Mouse (Mus musculus) neural tube, embryonic 12.5 days (tissue): ENCODE measurements around the gene Fam183b. TPM values are rescaled to one million over a fixed set of nuclear protein-coding genes. Genes with fewer than 3 reads are reported as not detected.

Experiments used
- ATAC-seq: fragments of 200-750 bp; cut with Nextera tagmentation; 2 replicates; pipeline ENCODE4 v1.8.0; 2017; ENCODE audit warnings: low read depth, mild to moderate bottlenecking, moderate TSS enrichment, moderate library complexity; ENCODE audit not compliant: low FRiP score
- H3K27ac ChIP-seq: fragments of 300-500 bp; sonication (generic); 2 replicates; pipeline ENCODE4 v1.5.1; 2016
- H3K27me3 ChIP-seq: fragments of 300-500 bp; sonication (generic); replicated peaks from 2 replicates; pipeline ENCODE4 v1.6.1; 2016; ENCODE audit warnings: mild to moderate bottlenecking
- H3K36me3 ChIP-seq: fragments of 300-500 bp; sonication (generic); 2 replicates; pipeline ENCODE4 v1.6.1; 2016; ENCODE audit warnings: mild to moderate bottlenecking
- H3K4me1 ChIP-seq: fragments of 300-500 bp; sonication (generic); 2 replicates; pipeline ENCODE4 v1.6.1; 2016
- H3K4me2 ChIP-seq: fragments of 300-500 bp; sonication (generic); replicated peaks from 2 replicates; pipeline ENCODE4 v1.6.1; 2016; ENCODE audit warnings: mild to moderate bottlenecking
- H3K4me3 ChIP-seq: fragments of 300-500 bp; sonication (generic); 2 replicates; pipeline ENCODE4 v1.5.1; 2016
- H3K9ac ChIP-seq: fragments of 300-500 bp; sonication (generic); 2 replicates; pipeline ENCODE4 v1.6.1; 2016; ENCODE audit warnings: mild to moderate bottlenecking
- H3K9me3 ChIP-seq: fragments of 300-500 bp; sonication (generic); 2 replicates; pipeline ENCODE4 v1.6.1; 2016; ENCODE audit warnings: mild to moderate bottlenecking
- WGBS: fragments of 180-500 bp; shearing (Covaris S2); methylation state at CpG from one replicate; pipeline ENCODE4 v1.1.7; 2016; 5-methylcytosine and 5-hydroxymethylcytosine counted together
- polyA plus RNA-seq: library from polyadenylated mRNA; unstranded; fragments of >200 nt; fragmentation: Nextera tagmentation; extraction: Ambion mirVana; gene quantifications from 2 replicates; pipeline ENCODE4 v1.2.1, GENCODE M21; 2016

The Fam183b gene
- polyA plus RNA-seq, 1 experiment from 2014 or later: 5.2 TPM

DNA sequence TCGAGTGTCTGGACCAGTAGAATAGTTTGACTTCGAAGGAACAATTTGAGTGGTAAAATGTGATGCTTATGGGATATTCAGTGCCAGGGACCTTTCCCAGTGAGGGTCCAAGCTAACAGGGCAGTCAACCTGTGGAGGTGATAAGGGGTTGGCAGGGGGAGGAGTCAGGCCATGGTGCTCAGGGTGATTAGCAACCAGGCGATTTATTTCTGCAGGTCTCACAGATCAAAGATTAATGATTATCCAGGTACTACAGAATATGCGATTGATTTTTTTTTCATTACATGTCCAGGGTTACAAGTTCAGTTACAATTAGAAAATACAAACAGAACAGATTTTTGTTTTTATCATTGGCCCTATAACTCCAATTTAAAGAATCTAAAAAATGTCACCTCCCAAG, 2.1 kb upstream of the Fam183b start:
- no peak overlapping the region for H3K4me3 ChIP-seq
- 0 out of 2 replicates have a peak, but pooled peaks cover 3% of the 10 kb centered on the region for H3K27me3 ChIP-seq
- H3K27ac ChIP-seq: no peak overlapping the region
- H3K9ac ChIP-seq: no peak overlapping the region
- H3K36me3 ChIP-seq: no peaks in the 10 kb centered on the region
- H3K9me3 ChIP-seq: no peaks in the 10 kb centered on the region
- H3K4me2 ChIP-seq: no peak overlapping the region
- 87% methylated on average over 4 of the region's 4 CpGs for WGBS
- ATAC-seq: no peak
- H3K4me1 ChIP-seq: peaks cover 8% of the 10 kb centered on the region

DNA sequence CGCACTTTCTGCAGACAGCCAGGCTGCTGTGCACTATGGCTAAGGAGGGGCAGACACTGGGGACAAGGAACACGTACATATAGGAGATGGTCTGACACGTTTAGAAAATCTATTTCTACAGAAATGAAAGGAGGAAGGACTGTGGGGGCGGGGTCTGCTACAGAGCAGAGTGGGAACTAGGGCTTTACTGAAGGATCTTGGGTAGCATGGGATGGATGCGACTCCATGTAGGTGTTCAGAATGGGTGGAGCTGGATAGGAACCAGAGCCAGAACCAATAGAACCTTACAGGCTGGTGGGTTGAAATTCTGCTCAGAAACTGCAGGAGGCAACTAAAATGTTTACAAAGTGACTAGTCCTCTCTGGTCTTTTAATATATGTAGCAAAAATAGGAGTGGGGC, 2.0 kb downstream of the Fam183b start:
- H3K4me3 ChIP-seq: no peak overlapping the region
- H3K27me3 ChIP-seq: 0 out of 2 replicates have a peak, but pooled peaks cover 3% of the 10 kb centered on the region
- ATAC-seq: no peak
- H3K27ac ChIP-seq: no peak overlapping the region
- 82% methylated on average over 5 of the region's 5 CpGs for WGBS
- no peaks in the 10 kb centered on the region for H3K9me3 ChIP-seq
- H3K36me3 ChIP-seq: no peaks in the 10 kb centered on the region
- no peak overlapping the region for H3K4me2 ChIP-seq
- H3K9ac ChIP-seq: no peak overlapping the region
- peaks cover 8% of the 10 kb centered on the region for H3K4me1 ChIP-seq

- Histone ChIP-seq H3K4me3 (no peak overlapping the region), H3K4me2 (no peak overlapping the region), H3K36me3 (no peaks in the 10 kb centered on the region), H3K4me1 (peaks cover 5% of the 10 kb centered on the region), H3K27ac (no peak overlapping the region), H3K9ac (no peak overlapping the region), H3K27me3 (0 out of 2 replicates have a peak, but pooled peaks cover 3% of the 10 kb centered on the region), H3K9me3 (no peaks in the 10 kb centered on the region)
- 84% methylated on average over 7 of the region's 7 CpGs for WGBS
- ATAC-seq: no peak
Measured at GRCm38 (mm10) chr11:58796850-58797249, 4.9 kb downstream of the Fam183b start.

- no peak for ATAC-seq
- Histone ChIP-seq H3K9me3 (no peaks in the 10 kb centered on the region), H3K4me3 (no peak overlapping the region)
Measured at GRCm38 (mm10) chr11:58795856-58796255, 5.9 kb downstream of the Fam183b start.

DNA sequence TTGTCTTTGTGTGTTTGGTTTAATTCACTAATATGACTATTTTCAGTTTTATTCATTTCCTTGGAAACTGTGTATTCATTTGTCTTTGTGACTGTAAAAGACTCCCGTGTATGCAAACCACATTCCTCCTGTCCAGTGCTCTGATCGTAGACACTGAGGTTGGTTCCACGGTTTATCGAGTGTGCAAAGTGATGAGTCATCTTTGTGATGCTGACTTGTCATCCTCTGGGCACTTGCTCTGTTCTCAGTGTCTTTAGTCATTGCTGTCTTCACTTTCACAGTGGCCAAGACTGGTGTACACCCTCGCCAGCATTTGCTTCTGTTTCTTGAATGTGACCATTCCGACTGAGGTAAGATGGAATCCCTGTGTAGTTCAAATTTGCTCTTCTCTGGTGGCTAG, 11.1 kb downstream of the Fam183b start:
- H3K36me3 ChIP-seq: no peaks in the 10 kb centered on the region
- H3K9me3 ChIP-seq: no peaks in the 10 kb centered on the region
- no peaks in the 10 kb centered on the region for H3K27me3 ChIP-seq
- no peak overlapping the region for H3K4me3 ChIP-seq
- no peak for ATAC-seq
- no peak overlapping the region for H3K27ac ChIP-seq
- no peak overlapping the region for H3K9ac ChIP-seq
- no peaks in the 10 kb centered on the region for H3K4me1 ChIP-seq
- 85% methylated on average over 6 of the region's 6 CpGs for WGBS
- no peak overlapping the region for H3K4me2 ChIP-seq

More at GRCm38 (mm10) chr11:58795856-58796255, 5.9 kb downstream of the Fam183b start:
- WGBS: 83% methylated on average over 2 of the region's 2 CpGs
- Histone ChIP-seq H3K27ac (no peak overlapping the region), H3K4me1 (no peaks in the 10 kb centered on the region), H3K36me3 (no peaks in the 10 kb centered on the region), H3K27me3 (0 out of 2 replicates have a peak, but pooled peaks cover 3% of the 10 kb centered on the region), H3K4me2 (no peak overlapping the region), H3K9ac (no peak overlapping the region)

DNA sequence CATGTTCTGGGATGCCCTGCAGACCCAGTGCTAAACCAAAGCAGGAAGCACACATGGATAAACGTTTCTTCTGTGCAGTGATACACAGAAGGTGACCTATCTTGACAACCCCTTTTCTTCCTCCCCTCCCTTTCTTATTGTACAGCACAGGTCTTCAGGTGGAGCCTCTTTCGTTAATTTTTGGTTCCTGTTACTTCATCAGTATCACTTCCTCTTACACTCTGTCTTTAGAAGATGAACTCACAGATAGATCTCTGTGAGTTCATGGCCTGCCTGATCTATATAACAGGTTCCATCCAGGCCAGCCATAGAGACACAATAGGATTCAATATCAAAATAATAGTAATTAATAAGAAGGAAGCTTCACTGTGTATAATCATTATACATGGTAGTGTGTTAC, 11.7 kb downstream of the Fam183b start:
- Histone ChIP-seq H3K27me3 (no peaks in the 10 kb centered on the region), H3K27ac (no peak overlapping the region), H3K4me3 (no peak overlapping the region), H3K4me2 (no peak overlapping the region), H3K9me3 (no peaks in the 10 kb centered on the region), H3K9ac (no peak overlapping the region), H3K36me3 (no peaks in the 10 kb centered on the region), H3K4me1 (no peaks in the 10 kb centered on the region)
- WGBS: 70% methylated on average over 2 of the region's 2 CpGs
- ATAC-seq: no peak

DNA sequence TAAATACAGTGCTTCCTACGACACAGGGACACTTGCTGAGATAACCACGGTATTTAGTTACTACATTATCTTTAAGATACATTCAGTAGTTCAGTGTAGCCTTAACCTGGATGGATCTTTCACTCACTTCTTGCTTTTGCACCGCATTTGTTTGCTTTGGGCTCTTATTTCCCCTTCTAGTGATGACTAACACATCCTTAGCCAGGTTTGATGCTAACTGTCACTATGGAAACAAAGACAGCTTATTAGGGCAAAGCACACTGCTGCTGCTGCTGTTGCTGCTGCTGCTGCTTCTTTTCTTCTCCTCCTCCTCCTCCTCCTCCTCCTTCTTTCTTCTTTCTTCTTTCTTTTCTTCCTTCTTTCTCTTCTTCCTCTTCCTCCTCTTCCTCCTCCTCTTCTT, 12.2 kb downstream of the Fam183b start:
- Histone ChIP-seq H3K4me2 (no peak overlapping the region), H3K9me3 (no peaks in the 10 kb centered on the region), H3K4me3 (no peak overlapping the region), H3K27me3 (no peaks in the 10 kb centered on the region), H3K36me3 (no peaks in the 10 kb centered on the region), H3K27ac (no peak overlapping the region), H3K4me1 (no peaks in the 10 kb centered on the region), H3K9ac (no peak overlapping the region)
- 34% methylated on average over 3 of the region's 3 CpGs for WGBS
- no peak for ATAC-seq

DNA sequence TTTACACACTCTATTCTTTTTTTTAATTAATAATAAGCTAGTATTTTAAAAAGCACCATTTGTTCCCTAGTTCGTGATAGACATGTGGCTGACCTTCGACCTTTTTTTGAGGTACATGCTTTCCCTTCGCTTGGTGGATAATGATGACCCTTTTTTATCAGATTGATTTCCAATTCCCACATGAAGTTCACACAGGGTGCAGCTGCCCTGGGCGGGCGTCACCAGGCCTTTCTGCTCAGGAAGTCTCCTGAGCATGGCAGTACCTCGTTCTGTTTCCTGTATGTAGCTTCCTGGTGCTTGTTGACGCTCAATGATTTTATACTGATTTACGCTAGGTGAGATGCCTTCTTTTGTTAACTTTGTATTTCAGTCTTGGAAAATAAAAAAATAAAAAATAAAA, 13.4 kb downstream of the Fam183b start:
- no peak overlapping the region for H3K9ac ChIP-seq
- no peak overlapping the region for H3K27ac ChIP-seq
- no peaks in the 10 kb centered on the region for H3K36me3 ChIP-seq
- no peaks in the 10 kb centered on the region for H3K4me1 ChIP-seq
- H3K9me3 ChIP-seq: no peaks in the 10 kb centered on the region
- WGBS: 83% methylated on average over 8 of the region's 8 CpGs
- no peak overlapping the region for H3K4me2 ChIP-seq
- ATAC-seq: no peak
- H3K4me3 ChIP-seq: no peak overlapping the region
- H3K27me3 ChIP-seq: no peaks in the 10 kb centered on the region

DNA sequence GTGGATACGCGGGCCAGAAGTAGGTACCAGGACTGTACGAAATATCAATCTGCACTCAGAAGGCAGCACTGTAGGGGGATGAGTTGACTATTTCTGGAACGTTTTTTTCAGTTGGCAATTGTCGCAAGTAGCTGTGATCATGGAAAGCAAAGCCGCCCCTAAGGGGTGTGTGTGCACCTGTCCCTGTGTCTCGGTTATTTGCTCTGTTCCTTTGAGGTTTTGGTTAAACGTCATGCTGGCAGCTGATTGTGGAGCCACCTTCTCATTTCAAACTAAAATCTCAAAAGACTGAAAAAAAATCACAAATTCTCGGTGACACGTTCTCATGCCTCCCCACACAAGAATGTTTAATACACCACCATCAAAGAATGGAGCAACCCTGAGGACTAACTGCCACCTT, 14.1 kb downstream of the Fam183b start:
- no peaks in the 10 kb centered on the region for H3K4me1 ChIP-seq
- H3K9me3 ChIP-seq: no peaks in the 10 kb centered on the region
- no peak overlapping the region for H3K4me2 ChIP-seq
- H3K9ac ChIP-seq: no peak overlapping the region
- no peak overlapping the region for H3K4me3 ChIP-seq
- WGBS: 92% methylated on average over 10 of the region's 10 CpGs
- no peaks in the 10 kb centered on the region for H3K27me3 ChIP-seq
- no peaks in the 10 kb centered on the region for H3K36me3 ChIP-seq
- H3K27ac ChIP-seq: no peak overlapping the region
- no peak for ATAC-seq

- no peak for ATAC-seq
- Histone ChIP-seq H3K27ac (no peak overlapping the region), H3K27me3 (no peaks in the 10 kb centered on the region), H3K4me2 (no peak overlapping the region), H3K9ac (no peak overlapping the region), H3K36me3 (no peaks in the 10 kb centered on the region), H3K4me3 (no peak overlapping the region), H3K4me1 (no peaks in the 10 kb centered on the region), H3K9me3 (no peaks in the 10 kb centered on the region)
- 77% methylated on average over 2 of the region's 2 CpGs for WGBS
Measured at GRCm38 (mm10) chr11:58784182-58784581, 17.6 kb downstream of the Fam183b start.

GRCm38 (mm10) chr11:58782480-58783089, 19.2 kb downstream of the Fam183b start, which contains the start of gene Olfr314:
Gene Olfr314, plus strand, starts transcription at chr11:58782952.
- 85% methylated on average over 6 of the region's 6 CpGs for WGBS
- Histone ChIP-seq H3K4me1 (no peaks in the 10 kb centered on the region), H3K27ac (no peak within 1 kb of the TSS), H3K4me2 (no peak within 1 kb of the TSS), H3K9ac (no peak within 1 kb of the TSS), H3K9me3 (no peaks in the 10 kb centered on the region), H3K36me3 (no peaks in the 10 kb centered on the region), H3K27me3 (no peaks in the 10 kb centered on the region), H3K4me3 (no peak within 1 kb of the TSS)
- ATAC-seq: no peak

- no peaks in the 10 kb centered on the region for H3K27me3 ChIP-seq
- no peaks in the 10 kb centered on the region for H3K9me3 ChIP-seq
- no peak within 1 kb of the TSS for H3K27ac ChIP-seq
- H3K36me3 ChIP-seq: no peaks in the 10 kb centered on the region
- no peaks in the 10 kb centered on the region for H3K4me1 ChIP-seq
- H3K4me3 ChIP-seq: no peak within 1 kb of the TSS
- H3K4me2 ChIP-seq: no peak within 1 kb of the TSS
- ATAC-seq: no peak
- H3K9ac ChIP-seq: no peak within 1 kb of the TSS
Measured at GRCm38 (mm10) chr11:58772888-58773287, 28.9 kb downstream of the Fam183b start, which contains the start of gene Olfr315. Gene Olfr315, plus strand, starts transcription at chr11:58773188.

GRCm38 (mm10) chr11:58752434-58752833, 49.3 kb downstream of the Fam183b start, which contains the start of gene Olfr316:
Gene Olfr316, plus strand, starts transcription at chr11:58752734.
- no peak for ATAC-seq
- 99% methylated on average over 2 of the region's 2 CpGs for WGBS
- H3K4me3 ChIP-seq: no peak within 1 kb of the TSS
- H3K9ac ChIP-seq: no peak within 1 kb of the TSS
- H3K4me2 ChIP-seq: no peak within 1 kb of the TSS
- no peaks in the 10 kb centered on the region for H3K27me3 ChIP-seq
- H3K9me3 ChIP-seq: no peaks in the 10 kb centered on the region
- H3K27ac ChIP-seq: no peak within 1 kb of the TSS
- H3K4me1 ChIP-seq: no peaks in the 10 kb centered on the region
- no peaks in the 10 kb centered on the region for H3K36me3 ChIP-seq
